Mouse (Mus musculus) midbrain, embryonic 10.5 days (tissue): ENCODE measurements around the gene 9230104L09Rik. TPM values are rescaled to one million over a fixed set of nuclear protein-coding genes. Genes with fewer than 3 reads are reported as not detected.
A peak's percentile ranks its signal among the peaks of the same experiment; 100 is the strongest.

Experiments
- DNase-seq: peaks from one replicate; pipeline ENCODE4 v3.0.0-alpha.2; 2017; ENCODE audit warnings: low spot score
- H3K27ac ChIP-seq: fragments of 300-500 bp; sonication (generic); replicated peaks from 2 replicates; pipeline ENCODE4 v1.5.1; 2016; ENCODE audit warnings: mild to moderate bottlenecking
- H3K27me3 ChIP-seq: fragments of 300-500 bp; sonication (generic); 2 replicates; pipeline ENCODE4 v1.6.1; 2016; ENCODE audit warnings: low read depth, mild to moderate bottlenecking; ENCODE audit not compliant: poor library complexity, severe bottlenecking
- H3K36me3 ChIP-seq: fragments of 300-500 bp; sonication (generic); 2 replicates; pipeline ENCODE4 v1.6.1; 2016; ENCODE audit warnings: mild to moderate bottlenecking, moderate library complexity
- H3K4me1 ChIP-seq: fragments of 300-500 bp; sonication (generic); 2 replicates; pipeline ENCODE4 v1.6.1; 2016
- H3K4me3 ChIP-seq: fragments of 300-500 bp; sonication (generic); 2 replicates; pipeline ENCODE4 v1.5.1; 2016; ENCODE audit warnings: mild to moderate bottlenecking, moderate library complexity
- H3K9me3 ChIP-seq: fragments of 300-500 bp; sonication (generic); replicated peaks from 2 replicates; pipeline ENCODE4 v1.6.1; 2016; ENCODE audit warnings: mild to moderate bottlenecking
- WGBS: fragments of 180-500 bp; shearing (Covaris S2); methylation state at CpG from one replicate; pipeline ENCODE4 v1.1.7; 2016; 5-methylcytosine and 5-hydroxymethylcytosine counted together
- polyA plus RNA-seq: library from polyadenylated mRNA; unstranded; fragments of >200 nt; fragmentation: Nextera tagmentation; extraction: Ambion mirVana; gene quantifications from 2 replicates; pipeline ENCODE4 v1.2.1, GENCODE M21; 2016

Gene 9230104L09Rik
- polyA plus RNA-seq, result not detected in 2 replicates

DNA sequence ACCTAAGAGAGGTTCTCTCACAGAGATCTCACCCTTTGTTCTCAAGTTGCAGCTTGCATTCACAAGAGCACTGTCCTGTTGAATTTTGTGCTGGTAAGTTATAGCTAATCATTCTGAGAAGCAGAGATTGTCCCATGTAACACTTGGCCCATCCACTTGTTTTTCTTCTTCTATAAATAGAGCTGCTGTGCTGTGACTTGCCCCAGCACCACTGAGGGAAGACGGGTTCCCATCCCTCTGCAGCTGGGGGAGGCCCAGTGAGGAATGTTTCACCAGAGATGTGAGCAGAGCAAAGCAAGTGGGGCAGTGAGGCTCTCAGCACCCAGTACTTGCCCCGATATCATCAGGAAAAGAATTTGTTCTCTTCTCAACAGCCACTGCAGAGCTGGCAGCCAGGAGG, at the start of gene 9230104L09Rik:
Gene 9230104L09Rik, minus strand, starts transcription at position 73 of the 400 bp plus-strand sequence.
- H3K4me1 ChIP-seq, result no peaks in the 10 kb centered on the region
- DNase-seq, result no peak
- H3K27me3 ChIP-seq, result no peaks in the 10 kb centered on the region
- 68% methylated on average over 2 of the region's 2 CpGs for WGBS
- H3K27ac ChIP-seq, result no peak within 1 kb of the TSS
- H3K4me3 ChIP-seq, result no peak within 1 kb of the TSS
- H3K36me3 ChIP-seq, result peaks cover 4% of the 10 kb centered on the region; the same call in 1 of the 2 replicates
- no peaks in the 10 kb centered on the region for H3K9me3 ChIP-seq

- DNase-seq, result peak; percentile 57
- no peak overlapping the region for H3K27ac ChIP-seq
- H3K9me3 ChIP-seq, result no peaks in the 10 kb centered on the region
- WGBS, result 10% methylated on average over 5 of the region's 5 CpGs
- no peaks in the 10 kb centered on the region for H3K36me3 ChIP-seq
- H3K4me3 ChIP-seq, result no peak overlapping the region
- H3K27me3 ChIP-seq, result no peaks in the 10 kb centered on the region
- no peaks in the 10 kb centered on the region for H3K4me1 ChIP-seq
These were observed 37.4 kb upstream of the 9230104L09Rik start for GRCm38 (mm10) chr2:148902286-148902685.

GRCm38 (mm10) chr2:148900305-148900704, 35.5 kb upstream of the 9230104L09Rik start:
- no peaks in the 10 kb centered on the region for H3K36me3 ChIP-seq
- DNase-seq, result no peak
- H3K9me3 ChIP-seq, result no peaks in the 10 kb centered on the region
- H3K4me3 ChIP-seq, result no peak overlapping the region
- H3K27me3 ChIP-seq, result no peaks in the 10 kb centered on the region
- no peaks in the 10 kb centered on the region for H3K4me1 ChIP-seq
- no peak overlapping the region for H3K27ac ChIP-seq
- 67% methylated on average over 4 of the region's 4 CpGs for WGBS

GRCm38 (mm10) chr2:148896219-148896618, 31.4 kb upstream of the 9230104L09Rik start:
- Histone ChIP-seq H3K27ac (no peak overlapping the region), H3K27me3 (no peaks in the 10 kb centered on the region), H3K4me1 (no peaks in the 10 kb centered on the region), H3K9me3 (no peaks in the 10 kb centered on the region), H3K36me3 (no peaks in the 10 kb centered on the region), H3K4me3 (no peak overlapping the region)
- no peak for DNase-seq
- 86% methylated on average over 1 of the region's 1 CpGs for WGBS

DNA sequence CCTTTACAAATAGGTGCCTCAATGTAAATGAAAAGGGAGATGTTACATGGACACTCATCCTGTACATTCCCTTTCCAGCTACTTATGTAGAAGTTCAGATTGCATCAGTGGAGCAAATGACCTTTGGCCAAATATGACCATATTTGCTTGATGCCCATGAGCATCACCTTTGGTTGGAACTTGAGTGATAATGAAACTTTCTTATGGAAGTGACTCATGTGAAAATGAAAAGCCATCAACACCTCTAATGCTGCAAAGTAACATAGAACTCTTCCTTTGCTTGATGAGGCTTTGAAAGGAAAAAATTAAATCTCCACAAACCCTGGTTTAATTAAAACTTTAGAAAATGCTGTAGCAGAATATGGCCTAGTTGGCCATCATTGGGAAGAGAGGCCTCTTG, 28.3 kb upstream of the 9230104L09Rik start:
- Histone ChIP-seq H3K9me3 (no peaks in the 10 kb centered on the region), H3K27me3 (no peaks in the 10 kb centered on the region), H3K27ac (no peak overlapping the region), H3K36me3 (no peaks in the 10 kb centered on the region), H3K4me3 (no peak overlapping the region), H3K4me1 (peaks cover 17% of the 10 kb centered on the region)
- no peak for DNase-seq

- 38% methylated on average over 5 of the region's 5 CpGs for WGBS
- DNase-seq, result no peak
These were observed 25.4 kb upstream of the 9230104L09Rik start for GRCm38 (mm10) chr2:148890021-148890851.

DNA sequence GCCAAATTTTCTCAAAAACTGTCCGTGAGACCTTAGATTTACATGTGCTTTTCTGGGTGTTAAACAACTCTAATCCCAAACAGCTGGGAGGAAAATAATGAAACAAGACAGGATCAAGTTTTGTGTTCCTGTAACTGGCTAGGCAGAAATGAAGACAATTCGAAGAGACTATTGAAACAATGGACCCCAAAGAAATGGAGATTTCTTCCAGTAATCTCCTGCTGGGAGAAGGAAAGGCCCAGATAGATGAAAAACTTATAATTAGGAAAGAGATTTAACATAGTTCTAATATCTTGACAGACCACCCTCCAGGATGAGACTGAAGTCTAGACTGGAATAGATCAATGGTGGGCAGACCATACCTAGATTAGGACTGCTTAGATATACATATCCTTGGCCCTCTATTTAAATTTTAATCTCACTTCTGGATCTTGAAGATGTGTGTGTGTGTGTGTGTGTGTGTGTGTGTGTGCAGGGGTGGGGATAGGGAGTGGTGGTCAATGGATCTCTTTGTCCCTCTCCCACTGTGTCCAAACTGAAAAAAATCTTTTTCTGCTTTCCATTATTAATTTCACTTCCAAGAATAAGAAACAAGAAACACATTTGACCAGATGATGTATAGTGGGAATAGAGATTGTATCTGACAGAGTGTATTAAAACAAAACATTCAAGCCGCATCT, 24.6 kb upstream of the 9230104L09Rik start:
- Histone ChIP-seq H3K4me1 (peaks cover 17% of the 10 kb centered on the region), H3K27ac (peak overlapping the region; percentile 80; the same call in 1 of the 2 replicates), H3K9me3 (no peaks in the 10 kb centered on the region), H3K36me3 (no peaks in the 10 kb centered on the region), H3K4me3 (no peak overlapping the region), H3K27me3 (no peaks in the 10 kb centered on the region)
- 54% methylated on average over 3 of the region's 3 CpGs for WGBS
- DNase-seq, result no peak

More at GRCm38 (mm10) chr2:148890021-148890851, 25.4 kb upstream of the 9230104L09Rik start:
- Histone ChIP-seq H3K4me3 (no peak overlapping the region), H3K4me1 (peaks cover 17% of the 10 kb centered on the region), H3K27ac (peak overlapping the region; percentile 80), H3K36me3 (no peaks in the 10 kb centered on the region), H3K9me3 (no peaks in the 10 kb centered on the region), H3K27me3 (no peaks in the 10 kb centered on the region)

DNA sequence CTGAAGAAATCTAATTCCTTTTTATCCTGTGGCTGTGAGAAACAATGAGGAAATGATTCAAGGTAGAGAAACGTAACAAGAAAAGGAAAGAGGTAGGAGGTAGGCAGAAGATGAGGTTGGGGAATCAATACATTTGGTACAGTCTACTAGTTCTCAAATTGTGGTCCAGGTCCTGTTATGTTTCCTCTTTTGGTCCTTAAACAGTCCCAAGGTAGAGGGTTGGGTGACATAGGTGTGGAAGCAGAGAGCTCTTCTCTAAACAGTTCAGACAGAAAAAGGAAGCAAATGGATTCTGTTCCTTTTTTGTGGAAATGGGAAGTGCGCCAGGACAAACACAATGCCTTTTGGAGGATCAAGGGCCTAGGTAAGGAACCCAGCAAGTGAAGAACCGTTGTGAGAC, 24.0 kb upstream of the 9230104L09Rik start:
- Histone ChIP-seq H3K9me3 (no peaks in the 10 kb centered on the region), H3K4me3 (no peak overlapping the region), H3K27me3 (no peaks in the 10 kb centered on the region), H3K36me3 (no peaks in the 10 kb centered on the region), H3K4me1 (peaks cover 17% of the 10 kb centered on the region), H3K27ac (peak overlapping the region; percentile 80; the same call in 1 of the 2 replicates)
- WGBS, result 72% methylated on average over 3 of the region's 3 CpGs
- no peak for DNase-seq

DNA sequence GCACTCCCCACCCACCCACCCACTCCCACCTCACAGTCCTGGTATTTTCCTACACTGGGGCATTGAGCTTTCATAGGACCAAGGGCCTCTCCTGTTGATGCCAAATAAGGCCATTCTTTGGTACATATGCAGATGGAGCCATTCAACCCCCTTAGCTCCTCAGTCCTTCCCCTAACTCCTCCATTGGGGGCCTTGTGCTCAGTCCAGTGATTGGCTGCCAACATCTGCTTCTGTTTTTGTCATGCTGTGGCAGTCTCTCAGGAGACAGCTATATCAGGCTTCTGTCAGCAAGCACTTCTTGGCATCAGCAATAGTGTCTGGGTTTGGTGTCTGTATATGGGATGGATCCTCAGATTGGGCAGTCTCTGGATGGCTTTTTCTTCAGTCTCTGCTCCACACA, 19.9 kb upstream of the 9230104L09Rik start:
- H3K27ac ChIP-seq, result no peak overlapping the region
- no peak for DNase-seq
- no peak overlapping the region for H3K4me3 ChIP-seq
- H3K4me1 ChIP-seq, result peaks cover 6% of the 10 kb centered on the region
- no peaks in the 10 kb centered on the region for H3K9me3 ChIP-seq
- H3K27me3 ChIP-seq, result no peaks in the 10 kb centered on the region
- H3K36me3 ChIP-seq, result no peaks in the 10 kb centered on the region

- H3K36me3 ChIP-seq, result no peaks in the 10 kb centered on the region
- H3K9me3 ChIP-seq, result no peaks in the 10 kb centered on the region
- 0 out of 2 replicates have a peak overlapping the region, but pooled peaks have one; percentile 6 for H3K27ac ChIP-seq
- 45% methylated on average over 1 of the region's 1 CpGs for WGBS
- H3K4me3 ChIP-seq, result no peak overlapping the region
- H3K4me1 ChIP-seq, result peaks cover 26% of the 10 kb centered on the region
- no peak for DNase-seq
- H3K27me3 ChIP-seq, result no peaks in the 10 kb centered on the region
These were observed 14.4 kb upstream of the 9230104L09Rik start for GRCm38 (mm10) chr2:148879199-148879598.

- Histone ChIP-seq H3K27ac (0 out of 2 replicates have a peak overlapping the region, but pooled peaks have one; percentile 6), H3K4me3 (no peak overlapping the region), H3K36me3 (no peaks in the 10 kb centered on the region), H3K9me3 (no peaks in the 10 kb centered on the region), H3K27me3 (no peaks in the 10 kb centered on the region), H3K4me1 (peaks cover 31% of the 10 kb centered on the region)
- no peak for DNase-seq
- WGBS, result 15% methylated on average over 2 of the region's 2 CpGs
These were observed 13.8 kb upstream of the 9230104L09Rik start for GRCm38 (mm10) chr2:148878641-148879130.

DNA sequence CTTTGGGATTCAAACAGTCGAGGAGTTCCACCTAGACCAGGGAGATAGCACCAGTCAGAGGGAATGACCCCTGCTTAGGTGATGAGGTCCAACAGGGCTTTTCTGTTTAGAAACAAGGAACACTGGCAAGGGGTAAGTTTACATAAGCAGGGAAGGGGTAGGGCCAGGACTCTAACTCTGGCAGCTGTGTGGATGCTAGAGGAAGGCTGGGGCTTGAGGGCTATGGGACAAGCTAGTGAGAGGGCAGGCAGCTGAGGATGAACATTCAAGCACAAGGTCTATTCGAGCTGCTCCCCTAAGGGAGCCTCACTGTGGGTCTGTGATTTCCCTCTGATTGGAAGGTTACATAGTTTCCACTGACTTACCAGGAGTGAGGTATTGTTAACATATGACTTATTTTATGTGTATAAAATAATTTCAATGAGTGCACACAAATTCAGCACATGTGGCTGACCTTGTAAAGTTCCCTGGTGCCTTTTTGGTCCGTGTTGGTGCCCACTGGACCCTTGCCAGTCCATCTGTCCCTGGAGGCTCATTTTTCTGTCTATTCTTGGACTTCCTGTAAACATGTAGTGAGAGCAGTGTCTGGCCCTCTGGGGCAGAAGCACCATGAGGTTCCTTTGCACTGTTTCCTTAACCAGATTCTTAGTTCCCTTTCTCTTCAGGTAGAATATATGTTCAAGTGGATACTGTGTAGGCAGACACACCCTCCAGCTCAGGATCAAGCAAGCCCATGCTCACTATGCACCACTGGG, 12.4 kb upstream of the 9230104L09Rik start:
- no peak overlapping the region for H3K27ac ChIP-seq
- H3K36me3 ChIP-seq, result peaks cover 10% of the 10 kb centered on the region
- no peaks in the 10 kb centered on the region for H3K9me3 ChIP-seq
- H3K4me1 ChIP-seq, result peaks cover 41% of the 10 kb centered on the region
- no peak for DNase-seq
- no peak overlapping the region for H3K4me3 ChIP-seq
- WGBS, result 64% methylated on average over 3 of the region's 3 CpGs
- H3K27me3 ChIP-seq, result no peaks in the 10 kb centered on the region
